Mouse (Mus musculus): ENCODE results near the gene Plekho1. TPM values are rescaled to one million over a fixed set of nuclear protein-coding genes. Genes with fewer than 3 reads are reported as not detected.

Plekho1 gene
- polyA plus RNA-seq, 1 experiment from 2014 or later: 53.5 TPM

DNA sequence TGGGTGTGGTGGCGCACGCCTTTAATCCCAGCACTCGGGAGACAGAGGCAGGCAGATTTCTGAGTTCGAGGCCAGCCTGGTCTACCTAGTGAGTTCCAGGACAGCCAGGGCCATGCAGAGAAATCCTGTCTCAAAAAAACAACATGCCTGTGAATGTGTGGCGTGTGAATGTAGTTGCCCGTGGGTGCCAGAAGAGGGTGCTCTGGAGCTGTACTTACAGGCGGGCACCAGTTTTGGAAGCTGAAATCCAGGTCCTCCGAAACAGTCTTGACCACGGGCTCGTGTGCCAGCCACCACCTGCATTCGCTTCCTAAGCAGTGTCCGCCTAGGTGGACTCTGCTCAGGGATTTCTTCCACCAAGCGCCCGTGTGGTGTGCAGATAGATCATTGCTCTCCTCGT lies 57.0 kb downstream of the Plekho1 start:
- H3K9me3 ChIP-seq (ENCODE audit: low read length): no peaks in the 10 kb centered on the region
- H3K4me2 ChIP-seq (replicated peaks; ENCODE audit: low read depth, low read length): no peak overlapping the region
- ATAC-seq (no peak), DNase-seq (ENCODE audit: low spot score) (peak; percentile 34)
- H3K4me1 ChIP-seq (ENCODE audit: insufficient read depth, low read depth, low read length): no peaks in the 10 kb centered on the region
- H3K4me3 ChIP-seq (ENCODE audit: low read depth, low read length): no peak overlapping the region
- H3K9ac ChIP-seq (replicated peaks; ENCODE audit: low read depth): no peak overlapping the region
- TF ChIP-seq CTCF (IDR thresholded peaks at IDR 0.05) (peak; percentile 63), EP300 (IDR thresholded peaks at IDR 0.05) (no peak)
- peaks cover 33% of the 10 kb centered on the region; the same call in 1 of the 2 replicates for H3K36me3 ChIP-seq (ENCODE audit: insufficient read depth, low read length)
- H3K27ac ChIP-seq (ENCODE audit: low read length): no peak overlapping the region
- 95% methylated on average over 15 of the region's 15 CpGs for WGBS
- H3K27me3 ChIP-seq (replicated peaks; ENCODE audit: insufficient read depth, low read length): no peaks in the 10 kb centered on the region

Other genes starting within 250 kb of the Plekho1 start
- gene Tars2, start 235.8 kb downstream of the Plekho1 start, polyA plus RNA-seq (2015; fragmentation: Nextera tagmentation; extraction: Ambion mirVana): 18.5 and 19.3 TPM in 2 replicates
- gene Rprd2, start 177.1 kb downstream of the Plekho1 start, polyA plus RNA-seq (2015; fragmentation: Nextera tagmentation; extraction: Ambion mirVana): 12.9 and 14.0 TPM in 2 replicates
- 14.3 and 16.0 TPM in 2 replicates for gene Prpf3, start 140.1 kb downstream of the Plekho1 start, polyA plus RNA-seq (2015; fragmentation: Nextera tagmentation; extraction: Ambion mirVana)
- 252 and 273 TPM in 2 replicates for gene Mrps21, start 124.5 kb downstream of the Plekho1 start, polyA plus RNA-seq (2015; fragmentation: Nextera tagmentation; extraction: Ambion mirVana)
- 2.0 and 3.1 TPM in 2 replicates for gene Ciart, start 113.8 kb downstream of the Plekho1 start, polyA plus RNA-seq (2015; fragmentation: Nextera tagmentation; extraction: Ambion mirVana)
- 247 and 252 TPM in 2 replicates for gene BC028528, start 104.0 kb downstream of the Plekho1 start, polyA plus RNA-seq (2015; fragmentation: Nextera tagmentation; extraction: Ambion mirVana)
- gene Aph1a, start 102.0 kb downstream of the Plekho1 start, polyA plus RNA-seq (2015; fragmentation: Nextera tagmentation; extraction: Ambion mirVana): 48.6 and 49.1 TPM in 2 replicates
- gene Car14, start 91.3 kb downstream of the Plekho1 start, polyA plus RNA-seq (2015; fragmentation: Nextera tagmentation; extraction: Ambion mirVana): 4.4 and 4.5 TPM in 2 replicates
- gene Anp32e, start 66.8 kb downstream of the Plekho1 start, polyA plus RNA-seq (2015; fragmentation: Nextera tagmentation; extraction: Ambion mirVana): 72.5 and 79.6 TPM in 2 replicates
- 32.3 and 32.8 TPM in 2 replicates for gene Vps45, start 62.5 kb upstream of the Plekho1 start, polyA plus RNA-seq (2015; fragmentation: Nextera tagmentation; extraction: Ambion mirVana)
- gene Otud7b, start 108.5 kb upstream of the Plekho1 start, polyA plus RNA-seq (2015; fragmentation: Nextera tagmentation; extraction: Ambion mirVana): 30.2 and 30.6 TPM in 2 replicates
- gene Mtmr11, start 166.0 kb upstream of the Plekho1 start, polyA plus RNA-seq (2015; fragmentation: Nextera tagmentation; extraction: Ambion mirVana): 7.5 and 11.3 TPM in 2 replicates
- 64.4 and 68.4 TPM in 2 replicates for gene Sf3b4, start 176.3 kb upstream of the Plekho1 start, polyA plus RNA-seq (2015; fragmentation: Nextera tagmentation; extraction: Ambion mirVana)
- 1.9 and 2.2 TPM in 2 replicates for gene Sv2a, start 185.2 kb upstream of the Plekho1 start, polyA plus RNA-seq (2015; fragmentation: Nextera tagmentation; extraction: Ambion mirVana)
- 50.1 and 51.1 TPM in 2 replicates for gene Bola1, start 223.7 kb upstream of the Plekho1 start, polyA plus RNA-seq (2015; fragmentation: Nextera tagmentation; extraction: Ambion mirVana)
- gene Hist2h2ab, start 223.9 kb upstream of the Plekho1 start, polyA plus RNA-seq (2015; fragmentation: Nextera tagmentation; extraction: Ambion mirVana): 0.31 TPM in 1 of 2 replicates, not detected in the other
- gene Hist2h2ac, start 224.9 kb upstream of the Plekho1 start, polyA plus RNA-seq (2015; fragmentation: Nextera tagmentation; extraction: Ambion mirVana): 3.0 and 3.6 TPM in 2 replicates
- gene Hist2h2be, start 225.1 kb upstream of the Plekho1 start, polyA plus RNA-seq (2015; fragmentation: Nextera tagmentation; extraction: Ambion mirVana): 2.3 and 4.0 TPM in 2 replicates
- gene Hist2h3c2, start 243.1 kb upstream of the Plekho1 start, polyA plus RNA-seq (2015; fragmentation: Nextera tagmentation; extraction: Ambion mirVana): 1.8 and 2.2 TPM in 2 replicates
- 168 and 196 TPM in 2 replicates for gene Hist2h2aa2, start 244.3 kb upstream of the Plekho1 start, polyA plus RNA-seq (2015; fragmentation: Nextera tagmentation; extraction: Ambion mirVana)
- gene Hist2h2aa1, start 249.5 kb upstream of the Plekho1 start, polyA plus RNA-seq (2015; fragmentation: Nextera tagmentation; extraction: Ambion mirVana): 56.2 and 60.0 TPM in 2 replicates